Mouse (Mus musculus) c-Kit-positive CD71-negative TER-119-negative erythroid progenitor cells, embryonic 14.5 days (primary cell): ENCODE results near the gene Dis3l2.
A peak's percentile ranks its signal among the peaks of the same experiment; 100 is the strongest.

Source experiments
- DNase-seq: peaks from one replicate; pipeline ENCODE4 v3.0.0-alpha.2; 2013; ENCODE audit warnings: low read depth

Gene Dis3l2

GRCm38 (mm10) chr1:86703300-86703964, at the start of gene Dis3l2:
Gene Dis3l2 (plus strand): TSS chr1:86703808.
- peak; percentile 54 for DNase-seq

GRCm38 (mm10) chr1:86657071-86657470, 46.5 kb upstream of the Dis3l2 start:
- DNase-seq, result no peak

- no peak for DNase-seq
Observed at GRCm38 (mm10) chr1:86665091-86665490, 38.5 kb upstream of the Dis3l2 start.

GRCm38 (mm10) chr1:86669552-86670273, 33.9 kb upstream of the Dis3l2 start:
- DNase-seq, result peak; percentile 37

- peak; percentile 40 for DNase-seq
Observed at GRCm38 (mm10) chr1:86670279-86671038, 33.1 kb upstream of the Dis3l2 start, which contains the start of gene Nppc. Gene Nppc (minus strand): TSS chr1:86670571.

GRCm38 (mm10) chr1:86674385-86674784, 29.2 kb upstream of the Dis3l2 start:
- no peak for DNase-seq

GRCm38 (mm10) chr1:86675126-86675525, 28.5 kb upstream of the Dis3l2 start:
- no peak for DNase-seq

GRCm38 (mm10) chr1:86677624-86678023, 26.0 kb upstream of the Dis3l2 start:
- no peak for DNase-seq

- no peak for DNase-seq
Observed at GRCm38 (mm10) chr1:86678667-86679066, 24.9 kb upstream of the Dis3l2 start.

- DNase-seq, result no peak
Observed at GRCm38 (mm10) chr1:86687236-86687635, 16.4 kb upstream of the Dis3l2 start.

GRCm38 (mm10) chr1:86691027-86691426, 12.6 kb upstream of the Dis3l2 start:
- no peak for DNase-seq

GRCm38 (mm10) chr1:86696948-86697347, 6.7 kb upstream of the Dis3l2 start:
- no peak for DNase-seq

GRCm38 (mm10) chr1:86698721-86699120, 4.9 kb upstream of the Dis3l2 start:
- no peak for DNase-seq

GRCm38 (mm10) chr1:86699346-86700136, 4.1 kb upstream of the Dis3l2 start:
- no peak for DNase-seq

- DNase-seq, result no peak
Observed at GRCm38 (mm10) chr1:86700367-86700766, 3.2 kb upstream of the Dis3l2 start.

- DNase-seq, result no peak
Observed at GRCm38 (mm10) chr1:86703965-86704326, 338 bp downstream of the Dis3l2 start.

GRCm38 (mm10) chr1:86705461-86705860, 1.9 kb downstream of the Dis3l2 start:
- DNase-seq, result no peak

- DNase-seq, result no peak
Observed at GRCm38 (mm10) chr1:86709546-86709945, 5.9 kb downstream of the Dis3l2 start.

GRCm38 (mm10) chr1:86712045-86712444, 8.4 kb downstream of the Dis3l2 start:
- DNase-seq, result no peak

- DNase-seq, result no peak
Observed at GRCm38 (mm10) chr1:86713054-86713453, 9.4 kb downstream of the Dis3l2 start.

- DNase-seq, result no peak
Observed at GRCm38 (mm10) chr1:86718190-86718589, 14.6 kb downstream of the Dis3l2 start.

- no peak for DNase-seq
Observed at GRCm38 (mm10) chr1:86719391-86719790, 15.8 kb downstream of the Dis3l2 start.
